Mouse (Mus musculus) bone marrow, adult 2 months (tissue): ENCODE results near the gene Gtpbp8. TPM values are rescaled to one million over a fixed set of nuclear protein-coding genes. Genes with fewer than 3 reads are reported as not detected.

Source experiments
- H3K27ac ChIP-seq: fragments of 200-500 bp; 2 replicates; pipeline ENCODE4 v1.5.1; 2012; ENCODE audit warnings: low read depth, mild to moderate bottlenecking, control low read depth, inconsistent platforms, low read length; ENCODE audit not compliant: control insufficient read depth, poor library complexity, insufficient read depth
- H3K4me1 ChIP-seq: fragments of 200-500 bp; 2 replicates; pipeline ENCODE4 v1.6.1; 2011; ENCODE audit warnings: low read length; ENCODE audit not compliant: control insufficient read depth, insufficient read depth
- H3K4me3 ChIP-seq: fragments of 200-500 bp; replicated peaks from 2 replicates; pipeline ENCODE3; 2011; ENCODE audit warnings: mild to moderate bottlenecking, low read depth, low read length, control low read depth; ENCODE audit not compliant: control insufficient read depth
- CTCF ChIP-seq: fragments of 200-500 bp; IDR thresholded peaks from 2 replicates; pipeline ENCODE4 v1.5.1; 2011; ENCODE audit warnings: low read length, control low read depth; ENCODE audit not compliant: control insufficient read depth, insufficient read depth
- POLR2A ChIP-seq: fragments of 200-500 bp; IDR thresholded peaks from 2 replicates; pipeline ENCODE4 v1.6.1; 2011; ENCODE audit warnings: low read depth, mild to moderate bottlenecking, control low read depth, low read length, borderline replicate concordance; ENCODE audit not compliant: control insufficient read depth
- WGBS: fragments of 180-500 bp; shearing (Covaris S2); methylation state at CpG from one replicate; pipeline ENCODE4 v1.1.7; 2018; 5-methylcytosine and 5-hydroxymethylcytosine counted together
- polyA plus RNA-seq: library from polyadenylated mRNA; stranded (reverse); fragments of >200 nt; gene quantifications from 2 replicates; pipeline ENCODE4 v1.2.4, GENCODE M21; 2011; ENCODE audit warnings: low replicate concordance; ENCODE audit not compliant: missing spikeins, insufficient read depth, insufficient read length

Gene Gtpbp8
- polyA plus RNA-seq, 1 experiment, result 8.4 TPM

DNA sequence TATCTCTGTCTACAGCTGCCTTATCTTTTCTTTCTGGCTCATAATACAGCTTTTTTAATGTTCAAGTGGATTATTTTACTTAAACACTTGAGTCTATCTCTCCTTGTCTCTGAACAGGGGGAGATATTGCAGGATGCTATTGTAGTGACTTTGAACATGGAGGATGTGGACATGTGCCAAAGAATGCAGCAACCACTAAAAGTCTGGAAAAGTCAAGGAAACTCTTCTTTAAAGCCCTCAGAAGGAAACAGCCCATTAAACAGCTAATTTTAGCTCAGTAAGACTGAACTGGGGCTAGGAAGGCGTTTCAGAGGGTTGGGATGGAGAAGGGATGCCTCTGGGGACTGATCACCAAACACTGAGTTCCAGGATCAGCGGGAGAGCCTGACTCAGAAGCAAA, 23.5 kb downstream of the Gtpbp8 start:
- no peak overlapping the region for H3K27ac ChIP-seq
- WGBS, result 83% methylated on average over 2 of the region's 2 CpGs
- H3K4me1 ChIP-seq, result no peaks in the 10 kb centered on the region; the same call in 1 of the 2 replicates
- no peak overlapping the region for H3K4me3 ChIP-seq
- no peak for TF ChIP-seq CTCF
- TF ChIP-seq POLR2A, result no peak

DNA sequence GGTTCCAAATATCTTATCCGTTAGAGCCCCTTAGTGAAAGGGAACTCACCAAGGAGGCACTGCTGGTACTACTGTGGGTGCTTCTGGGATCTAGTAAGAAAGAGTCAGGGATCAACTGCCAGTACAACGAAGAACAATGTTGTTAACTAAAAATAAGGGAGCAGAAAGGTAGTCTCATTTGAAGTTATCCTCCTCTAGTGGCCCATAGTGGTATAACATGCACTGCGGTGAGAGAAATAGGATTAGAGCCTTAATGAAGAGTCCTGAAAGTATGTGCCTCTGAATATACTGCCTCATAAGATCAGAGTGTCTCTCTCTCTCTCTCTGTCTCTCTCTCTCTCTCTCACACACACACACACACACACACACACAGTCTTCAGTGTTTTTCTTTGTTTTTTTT, 25.6 kb downstream of the Gtpbp8 start:
- H3K4me1 ChIP-seq, result no peaks in the 10 kb centered on the region; the same call in 1 of the 2 replicates
- TF ChIP-seq POLR2A (no peak), CTCF (no peak)
- H3K27ac ChIP-seq, result no peak overlapping the region
- 82% methylated on average over 3 of the region's 3 CpGs for WGBS
- no peak overlapping the region for H3K4me3 ChIP-seq

DNA sequence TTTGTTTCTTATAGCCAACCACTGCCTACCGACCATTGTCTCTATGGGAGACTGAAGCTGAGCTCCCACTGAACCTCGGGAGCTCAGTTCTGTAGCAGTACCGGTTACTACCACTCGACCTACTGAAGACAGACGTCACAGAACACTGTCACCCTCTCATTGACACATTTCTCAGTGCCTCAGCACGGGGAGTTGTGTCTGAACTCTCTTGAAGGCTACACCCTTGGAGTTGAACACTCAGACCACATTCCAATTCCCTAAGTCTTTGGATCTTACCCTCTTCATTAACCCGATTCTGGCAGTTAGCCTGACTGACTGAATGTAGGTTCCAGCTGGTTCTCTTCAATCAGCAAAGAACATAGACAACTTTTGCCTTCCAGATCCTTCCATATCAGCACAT, 26.8 kb downstream of the Gtpbp8 start:
- TF ChIP-seq CTCF, result no peak
- TF ChIP-seq POLR2A, result no peak
- Histone ChIP-seq H3K4me1 (no peaks in the 10 kb centered on the region), H3K27ac (no peak overlapping the region), H3K4me3 (no peak overlapping the region)
- WGBS, result 86% methylated on average over 7 of the region's 7 CpGs

DNA sequence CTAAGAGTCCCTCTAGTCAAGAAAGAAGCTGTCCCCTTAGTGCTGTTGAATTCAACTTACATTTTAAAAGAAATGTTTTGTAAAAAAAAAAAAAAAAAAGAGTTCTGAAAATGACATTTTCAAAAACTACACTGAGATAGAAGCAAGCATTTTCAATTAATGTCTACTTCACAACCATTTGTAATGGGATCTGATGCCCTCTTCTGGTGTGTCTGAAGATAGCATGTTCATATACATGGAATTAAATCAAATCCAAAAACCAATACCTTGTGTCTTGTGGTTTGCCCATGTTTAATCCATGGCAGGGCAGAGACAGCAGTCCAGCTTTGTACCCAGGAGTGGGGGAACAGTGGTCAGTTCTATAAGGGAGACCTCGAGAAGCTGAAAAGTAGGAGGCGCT, 28.3 kb downstream of the Gtpbp8 start:
- whole genome bisulfite sequencing, result 74% methylated on average over 2 of the region's 2 CpGs
- Histone ChIP-seq H3K4me3 (no peak overlapping the region), H3K4me1 (no peaks in the 10 kb centered on the region), H3K27ac (no peak overlapping the region)
- no peak for TF ChIP-seq CTCF
- no peak for TF ChIP-seq POLR2A

DNA sequence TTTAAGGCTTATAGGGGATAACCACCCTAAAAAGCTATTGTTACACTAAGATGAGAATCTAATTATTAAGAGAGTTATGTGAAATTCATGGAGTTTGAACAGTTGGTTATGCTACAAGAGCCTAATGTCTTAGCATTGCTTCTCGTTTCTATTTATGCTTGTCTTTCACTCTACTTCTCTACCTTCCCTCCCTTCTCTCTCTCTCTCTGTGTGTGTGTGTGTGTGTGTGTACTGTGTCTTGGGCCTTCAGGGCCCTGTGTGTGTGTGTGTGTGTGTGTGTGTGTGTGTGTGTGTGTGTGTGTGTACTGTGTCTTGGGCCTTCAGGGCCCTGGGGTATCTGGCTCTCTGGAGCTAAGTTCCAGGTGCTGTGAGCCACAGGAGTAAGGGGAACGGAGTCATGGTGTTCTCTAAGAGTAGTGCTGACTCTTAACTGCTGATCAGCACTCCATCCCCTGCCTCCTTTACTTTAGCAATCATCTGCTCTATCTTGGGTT, 29.0 kb downstream of the Gtpbp8 start:
- whole genome bisulfite sequencing, result 79% methylated on average over 2 of the region's 2 CpGs
- no peak for TF ChIP-seq POLR2A
- TF ChIP-seq CTCF, result no peak
- Histone ChIP-seq H3K27ac (no peak overlapping the region), H3K4me3 (no peak overlapping the region), H3K4me1 (no peaks in the 10 kb centered on the region)

DNA sequence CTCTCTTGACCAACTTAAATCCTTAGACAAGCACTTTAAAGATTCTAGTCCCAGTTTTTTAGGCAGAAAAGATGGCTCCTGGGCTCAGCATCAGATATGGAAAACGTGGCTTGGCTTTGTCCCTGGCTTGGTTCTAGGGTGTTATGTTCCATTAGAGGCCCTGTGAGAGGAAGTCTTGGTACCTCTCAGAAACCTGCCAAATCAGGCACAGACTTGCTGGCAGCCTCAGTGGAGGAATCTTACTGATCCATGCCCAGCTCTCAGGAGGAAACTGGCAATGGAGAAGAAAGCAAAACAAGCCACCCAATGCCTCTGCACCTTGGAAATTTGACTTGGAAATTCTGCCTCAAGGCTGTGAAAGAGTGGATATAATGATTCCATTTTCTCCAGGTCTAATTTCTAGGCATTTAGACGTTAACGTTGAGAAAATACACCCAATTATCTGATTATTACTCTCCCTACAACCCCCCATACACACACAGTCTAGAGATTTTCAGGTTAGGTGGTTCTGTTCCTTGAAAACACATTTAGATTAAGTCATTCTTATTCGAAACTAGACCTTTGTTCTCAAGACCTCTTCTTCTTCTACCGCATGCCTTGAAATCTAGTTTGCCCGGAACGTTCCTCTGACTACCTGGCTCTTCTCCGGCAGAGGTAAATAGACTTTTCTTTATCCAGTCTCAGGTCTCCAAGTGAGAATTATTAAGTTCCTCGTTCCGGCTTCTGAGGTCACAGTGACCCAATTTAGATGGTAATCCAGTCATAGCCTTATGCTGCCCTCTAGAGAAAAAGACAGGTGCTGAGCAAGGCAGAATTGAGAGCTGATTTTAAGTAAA, 29.6 kb downstream of the Gtpbp8 start:
- TF ChIP-seq CTCF (no peak), POLR2A (no peak)
- WGBS, result 25% methylated on average over 10 of the region's 10 CpGs
- Histone ChIP-seq H3K4me1 (no peaks in the 10 kb centered on the region), H3K4me3 (no peak overlapping the region), H3K27ac (no peak overlapping the region)

DNA sequence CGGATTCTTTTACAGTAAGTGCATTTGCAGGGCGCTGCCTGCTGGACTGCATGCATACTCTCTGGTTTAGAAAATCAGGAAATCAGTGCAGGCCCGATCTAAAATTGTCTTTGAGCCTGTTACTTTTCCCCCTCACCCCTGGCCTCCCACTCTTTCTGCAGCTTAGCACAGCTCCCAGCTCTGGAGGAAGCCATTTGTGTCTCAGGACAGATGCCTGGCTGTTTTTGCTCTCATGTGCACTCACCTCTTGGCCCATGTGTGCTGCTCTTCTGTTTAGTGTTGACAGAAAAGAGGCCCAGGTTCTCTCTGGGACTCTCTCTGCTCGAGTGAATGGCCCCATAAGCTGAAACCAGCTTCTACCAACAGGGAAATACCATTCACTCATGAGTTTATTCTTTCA, 42.7 kb downstream of the Gtpbp8 start:
- H3K27ac ChIP-seq, result no peak overlapping the region
- TF ChIP-seq CTCF, result no peak
- TF ChIP-seq POLR2A, result no peak
- no peak overlapping the region for H3K4me3 ChIP-seq
- H3K4me1 ChIP-seq, result no peaks in the 10 kb centered on the region
- 69% methylated on average over 4 of the region's 4 CpGs for WGBS

DNA sequence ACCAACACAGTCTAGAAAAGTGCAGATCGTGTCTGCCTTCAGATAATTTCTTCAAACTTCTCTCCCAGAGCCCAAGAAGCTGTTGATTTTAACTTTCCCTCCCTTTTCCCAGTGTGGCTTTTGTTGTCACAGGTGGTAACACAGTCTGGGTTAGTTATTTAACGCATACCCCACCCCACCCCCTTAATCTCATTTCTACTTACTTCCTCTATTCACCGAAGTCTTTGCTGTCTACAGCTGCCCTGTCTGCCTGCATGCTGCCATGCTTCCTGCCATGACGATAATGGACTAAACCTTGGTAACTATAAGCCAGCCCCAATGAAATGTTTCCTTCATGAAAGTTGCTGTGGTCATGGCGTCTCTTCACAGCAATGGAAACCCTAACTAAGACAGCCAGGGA, 43.9 kb downstream of the Gtpbp8 start:
- TF ChIP-seq CTCF (no peak), POLR2A (no peak)
- Histone ChIP-seq H3K4me1 (no peaks in the 10 kb centered on the region), H3K27ac (no peak overlapping the region), H3K4me3 (no peak overlapping the region)
- WGBS, result 6% methylated on average over 5 of the region's 5 CpGs
